Mouse (Mus musculus) liver (tissue): ENCODE measurements around the gene Gm49380.
A peak's percentile ranks its signal among the peaks of the same experiment; 100 is the strongest.

Experiments
- DNase-seq: peaks from one replicate; pipeline ENCODE4 v3.0.0-alpha.2; 2020; ENCODE audit warnings: mixed read lengths

The Gm49380 gene

DNA sequence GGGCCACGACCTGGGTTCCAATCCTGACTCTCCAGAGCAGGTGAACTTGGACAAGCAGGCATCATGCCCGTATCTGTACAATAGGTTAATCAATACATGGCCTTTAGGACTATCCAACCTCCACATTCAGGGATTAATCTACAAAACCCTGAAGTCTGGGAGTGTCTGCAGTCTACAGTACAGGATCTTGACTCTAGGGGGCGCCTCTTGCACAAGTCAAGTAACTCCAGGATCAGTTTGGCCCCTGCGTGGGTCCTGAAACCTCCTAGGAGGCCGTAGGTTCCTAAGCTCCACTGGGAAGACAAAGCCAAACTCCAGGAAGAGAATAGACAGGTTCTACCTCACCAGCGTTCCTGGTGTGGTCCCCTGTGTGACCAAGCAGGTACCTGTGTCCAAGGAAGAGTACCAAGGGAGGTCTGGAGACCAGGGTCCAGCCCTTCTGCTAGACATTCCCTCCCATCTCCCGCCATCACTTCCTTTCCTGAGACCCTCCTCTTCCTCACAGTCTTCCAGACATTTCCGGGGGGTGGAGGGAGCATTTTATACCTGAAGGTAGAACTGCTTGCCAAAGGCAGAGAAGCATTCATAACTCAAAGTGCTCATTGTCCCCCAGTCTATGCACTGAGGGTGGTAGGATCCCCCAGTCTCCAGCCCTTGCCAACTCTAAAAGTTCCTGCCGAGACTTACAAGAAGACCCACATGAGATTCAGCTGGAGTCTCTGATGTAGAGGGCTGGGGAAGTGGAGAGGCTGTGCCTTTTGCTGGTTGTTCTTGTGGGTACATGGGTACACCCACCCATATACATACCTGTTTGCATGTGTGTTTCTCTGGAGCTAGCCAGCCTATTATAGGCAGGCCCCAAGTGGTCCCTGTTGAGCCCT, 38.7 kb downstream of the Gm49380 start:
- peak; percentile 53 for DNase-seq

DNA sequence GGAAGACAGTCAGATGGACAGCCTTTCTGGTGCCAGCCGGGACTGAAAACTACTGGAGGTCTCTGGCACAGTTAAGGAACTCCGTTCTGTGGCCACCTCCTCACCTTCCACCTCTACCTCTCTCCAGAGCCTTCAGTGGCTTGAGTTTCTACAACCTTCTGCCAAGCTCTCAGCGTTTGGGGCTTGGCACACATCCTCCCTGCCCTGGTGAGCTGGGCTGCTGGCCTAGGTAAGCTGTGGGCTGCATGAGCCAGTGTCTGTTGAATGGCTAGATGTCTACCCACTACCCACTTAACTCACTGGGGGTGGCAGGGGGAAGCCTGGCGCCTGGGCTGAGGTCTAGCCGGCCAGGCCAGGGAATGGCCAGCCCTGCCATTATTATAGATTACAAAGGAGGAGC, 40.2 kb downstream of the Gm49380 start:
- DNase-seq = no peak

DNA sequence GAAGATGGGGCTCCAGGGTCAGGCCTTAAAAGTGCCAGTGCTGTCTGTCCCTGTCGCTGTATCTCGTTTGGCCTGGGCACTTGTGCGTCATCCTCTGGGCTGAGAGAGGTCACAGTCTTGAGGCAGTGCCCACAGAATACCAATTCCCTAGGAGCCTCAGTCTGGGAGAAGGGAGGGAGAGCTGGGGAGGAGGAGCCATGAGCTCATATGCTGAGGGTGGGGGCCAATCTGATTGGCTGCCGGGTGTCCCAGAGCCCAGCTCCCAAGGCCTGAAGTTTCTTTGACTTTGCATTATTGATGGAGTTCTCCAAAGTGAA, 40.7 kb downstream of the Gm49380 start:
- no peak for DNase-seq

DNA sequence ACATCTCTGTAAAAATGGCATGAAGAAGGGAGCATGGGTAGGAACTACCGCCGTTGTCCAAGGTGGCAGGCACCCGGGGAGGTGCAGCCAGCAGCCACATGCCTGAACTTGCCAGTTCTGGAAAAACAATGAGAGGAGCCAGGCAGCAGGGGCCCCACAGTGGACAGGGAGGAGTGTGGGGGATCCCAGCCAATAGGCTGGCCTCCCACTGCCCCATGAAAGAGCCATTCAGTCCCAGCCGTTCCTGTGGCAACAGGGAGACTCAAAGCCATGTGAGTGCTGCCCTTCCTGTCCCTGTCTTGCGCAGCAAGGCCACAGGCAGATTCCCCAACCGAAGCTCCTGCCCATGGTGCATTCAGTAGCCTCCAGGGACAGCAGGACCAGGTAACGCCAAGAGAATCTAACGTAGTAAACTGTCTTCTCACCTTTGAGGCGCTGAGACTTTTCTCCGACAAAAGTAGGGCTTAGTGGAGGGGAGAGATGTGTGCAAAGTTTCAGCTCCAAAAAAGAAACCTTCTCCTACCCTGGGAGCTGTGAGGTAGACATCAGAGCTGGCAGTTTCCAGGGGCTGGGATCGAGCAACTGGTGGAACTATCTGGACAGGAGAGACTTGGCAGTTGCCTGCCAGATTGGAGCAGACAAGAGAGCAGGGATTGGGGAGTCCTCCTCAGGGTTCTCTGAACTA, 41.2 kb downstream of the Gm49380 start:
- DNase-seq = no peak

DNA sequence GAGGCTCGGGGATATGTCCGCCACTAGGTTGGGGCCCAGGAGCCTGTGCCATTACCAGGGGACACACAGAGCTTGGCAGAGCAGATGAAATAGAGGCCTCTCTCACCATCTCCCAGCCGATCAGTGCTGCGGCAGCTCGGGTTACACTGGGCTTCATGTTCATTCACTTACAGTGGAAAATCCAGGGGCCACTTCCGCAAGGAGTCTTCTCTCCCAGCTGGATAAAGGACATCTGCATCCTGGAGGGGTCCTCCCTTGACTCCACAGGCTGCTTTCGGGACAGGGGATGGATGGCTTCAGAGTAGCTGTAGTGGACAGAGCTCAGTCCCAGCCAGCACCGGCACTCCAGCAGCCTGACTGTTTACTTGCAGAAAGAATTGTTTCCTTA, 42.5 kb downstream of the Gm49380 start:
- no peak for DNase-seq

DNA sequence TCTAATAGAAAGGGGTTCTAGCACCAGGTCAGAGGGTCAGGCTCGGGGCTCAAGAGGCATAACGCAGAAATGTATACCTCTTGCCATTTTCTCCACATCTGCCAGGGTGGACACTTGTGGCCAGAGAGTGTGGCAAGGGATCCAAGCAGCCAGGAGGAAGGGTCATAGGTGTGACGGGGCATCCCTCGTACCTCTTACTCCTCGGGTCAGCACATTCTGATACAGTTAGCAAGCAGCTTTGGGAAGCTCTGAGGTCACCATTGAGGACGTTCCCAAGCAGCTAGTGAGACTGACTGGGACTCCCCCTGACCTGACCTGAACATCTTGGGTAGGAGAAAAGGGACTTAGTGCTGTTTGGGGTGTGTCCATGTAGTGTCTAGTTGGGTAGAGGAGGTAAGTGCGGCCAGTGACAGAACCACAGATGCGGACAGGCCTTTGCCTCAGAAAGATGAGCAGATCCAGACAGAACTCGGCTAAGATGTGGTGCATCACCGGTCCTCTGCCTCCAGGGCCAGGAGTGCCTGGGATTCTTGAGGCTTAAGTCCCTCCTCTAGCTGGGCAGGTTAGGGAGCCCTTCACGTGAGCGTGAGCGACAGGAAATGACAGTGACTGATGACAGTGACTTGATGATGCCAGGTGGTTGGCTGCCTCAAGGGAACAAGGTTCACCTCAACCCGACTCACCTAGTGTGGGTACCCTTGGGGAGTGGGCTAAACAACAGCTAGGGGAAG, 43.0 kb downstream of the Gm49380 start:
- DNase-seq = no peak

DNA sequence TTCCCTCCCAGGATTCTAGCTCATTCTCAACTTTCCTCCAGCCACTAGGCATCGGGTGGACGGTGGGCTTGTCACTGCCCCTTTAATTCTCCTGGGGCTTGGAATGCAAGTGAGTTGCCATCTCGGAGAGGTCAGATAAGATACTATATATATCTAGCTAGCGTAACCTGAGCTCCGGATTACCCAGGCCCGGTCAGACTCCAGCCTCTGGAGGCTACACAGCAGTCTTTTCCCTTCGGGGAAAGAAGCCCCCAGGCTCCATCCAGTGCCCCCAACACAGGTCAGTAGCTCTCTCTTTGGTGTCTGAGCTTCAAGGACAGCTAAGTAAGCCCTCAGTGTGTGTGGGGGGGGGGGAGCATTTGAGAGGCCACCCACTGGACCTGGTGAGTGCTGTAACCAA, 44.0 kb downstream of the Gm49380 start:
- no peak for DNase-seq

DNA sequence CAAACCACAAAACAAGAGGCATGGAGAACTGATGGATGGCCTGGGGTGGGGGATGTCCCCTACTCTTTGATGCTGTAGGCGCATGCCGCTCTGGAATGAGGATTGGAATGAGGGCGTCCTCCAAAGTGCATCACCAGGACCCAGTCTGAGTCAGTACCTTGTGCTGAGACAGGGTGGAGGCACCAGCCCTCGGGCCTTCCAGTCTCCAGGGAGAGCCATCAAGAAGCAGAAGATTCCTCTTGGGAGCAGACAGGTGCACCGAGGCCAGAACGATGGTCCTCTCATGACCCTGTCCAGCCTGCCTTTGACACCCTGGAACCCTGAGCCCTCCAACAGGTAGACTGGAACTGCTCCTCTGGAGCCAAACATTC, 45.4 kb downstream of the Gm49380 start:
- no peak for DNase-seq

DNA sequence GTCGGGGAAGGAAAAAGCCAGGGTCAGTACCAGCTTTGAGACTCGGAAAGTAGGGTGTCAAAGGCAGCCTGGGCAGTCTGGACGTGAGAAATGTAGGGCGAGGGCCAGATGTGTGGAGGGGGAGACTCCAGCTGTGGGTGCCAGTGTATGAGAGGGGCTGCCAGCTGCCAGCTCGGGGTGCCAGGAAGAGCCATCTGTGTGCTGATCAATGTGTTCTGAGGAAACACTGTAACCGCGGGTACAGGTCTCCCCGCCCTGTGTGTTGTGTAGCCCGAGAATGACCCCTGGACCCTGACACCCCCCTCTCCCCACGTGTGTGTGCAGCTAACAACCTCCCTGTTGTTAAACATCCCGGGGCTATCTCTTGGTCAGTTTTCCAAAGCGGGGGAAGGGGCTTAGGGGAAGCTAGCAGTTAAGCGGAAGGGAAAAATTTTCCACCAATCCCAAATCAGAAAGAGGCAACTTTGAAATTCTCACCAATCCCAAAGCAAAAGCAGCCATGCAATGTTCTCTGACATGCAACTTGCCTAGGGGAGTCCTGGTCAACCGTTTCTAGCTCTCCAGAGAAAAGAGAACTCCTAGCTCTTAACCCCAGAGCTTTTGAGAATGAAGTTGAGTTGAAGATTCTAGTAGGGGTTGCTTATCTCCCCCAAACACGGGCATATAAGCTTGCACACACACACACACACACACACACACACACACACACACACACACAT, 45.9 kb downstream of the Gm49380 start:
- DNase-seq = no peak

DNA sequence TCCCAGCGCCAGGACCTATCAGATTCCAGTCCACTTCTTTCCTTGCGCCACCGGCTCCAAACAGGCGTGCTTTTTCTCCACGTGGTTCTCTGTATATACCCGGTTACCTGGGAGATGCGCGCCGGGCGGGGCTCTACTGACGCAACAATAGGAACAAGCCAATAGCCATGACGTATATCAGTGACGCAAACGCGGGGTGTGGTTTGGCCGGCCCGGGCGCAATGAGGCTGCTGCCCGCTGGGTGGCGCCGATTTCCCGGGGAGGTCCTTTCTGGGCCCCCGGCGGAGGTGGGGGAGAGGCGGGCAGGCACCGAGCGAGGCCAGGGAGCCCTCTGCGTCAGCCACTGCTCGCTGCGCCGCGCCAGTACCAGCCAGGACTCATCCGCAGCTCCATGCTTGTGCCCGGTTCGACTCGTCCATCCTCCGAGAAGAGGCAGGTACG, 46.5 kb downstream of the Gm49380 start, which contains the start of gene Usp2:
Gene Usp2 (plus strand): TSS at position 237 of the 441 bp plus-strand sequence.
- DNase-seq = peak; percentile 95

DNA sequence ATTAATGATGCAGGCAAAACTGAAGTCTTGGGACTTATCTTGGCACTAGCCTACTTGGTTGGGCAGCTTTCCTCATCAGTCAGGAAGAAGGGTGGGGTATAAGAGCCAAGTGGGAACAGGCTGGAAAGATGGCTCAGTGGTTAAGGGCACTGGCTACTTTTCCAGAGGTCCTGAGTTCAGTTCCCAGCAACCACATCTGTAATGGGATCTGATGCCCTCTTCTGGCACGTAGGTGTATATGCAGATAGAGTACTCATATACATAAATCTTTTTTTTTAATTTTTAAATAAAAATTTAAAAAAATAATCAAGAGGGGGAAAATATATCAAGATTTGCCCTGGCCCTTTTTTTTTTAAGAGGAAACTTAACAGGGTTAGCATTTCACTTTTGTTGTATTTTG, 48.1 kb downstream of the Gm49380 start:
- DNase-seq = no peak

DNA sequence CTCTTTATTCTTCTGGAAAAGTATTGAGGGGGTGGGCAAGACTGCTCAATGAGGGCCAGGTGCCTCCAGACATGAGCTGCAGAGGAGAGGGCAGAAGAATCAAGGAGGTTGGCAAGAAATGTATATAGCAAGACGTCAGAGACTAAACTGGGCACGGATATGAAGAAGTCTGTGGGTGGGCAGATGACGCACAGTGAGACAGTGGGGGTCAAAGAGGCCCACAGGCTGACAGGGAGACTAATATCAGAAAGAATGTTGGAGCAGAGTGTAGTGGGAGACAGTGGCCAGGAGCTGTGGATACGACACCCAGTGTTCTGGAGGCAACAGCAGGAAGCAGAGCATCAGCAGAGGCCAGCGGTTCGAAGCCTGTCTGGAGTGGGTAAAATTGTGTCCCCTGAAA, 54.7 kb downstream of the Gm49380 start:
- DNase-seq = no peak

DNA sequence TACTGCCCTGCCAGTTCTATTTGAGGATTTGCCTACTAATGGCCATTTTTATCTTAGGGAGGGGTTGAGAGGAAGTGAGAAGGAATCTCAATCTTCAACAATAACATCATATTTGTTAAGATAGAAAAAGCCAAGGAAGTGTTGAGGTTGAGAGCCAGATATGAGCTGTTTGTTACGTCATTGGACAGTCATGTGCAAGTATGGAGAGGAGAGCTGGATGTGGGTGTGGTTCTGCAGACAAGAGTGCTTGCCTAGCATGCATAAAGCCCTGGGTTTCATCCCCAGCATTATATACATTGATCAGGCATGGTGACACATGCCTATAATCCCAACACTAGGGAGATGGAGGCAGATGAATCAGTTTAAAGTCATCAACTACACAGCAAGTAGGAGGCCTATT, 59.4 kb downstream of the Gm49380 start:
- no peak for DNase-seq

DNA sequence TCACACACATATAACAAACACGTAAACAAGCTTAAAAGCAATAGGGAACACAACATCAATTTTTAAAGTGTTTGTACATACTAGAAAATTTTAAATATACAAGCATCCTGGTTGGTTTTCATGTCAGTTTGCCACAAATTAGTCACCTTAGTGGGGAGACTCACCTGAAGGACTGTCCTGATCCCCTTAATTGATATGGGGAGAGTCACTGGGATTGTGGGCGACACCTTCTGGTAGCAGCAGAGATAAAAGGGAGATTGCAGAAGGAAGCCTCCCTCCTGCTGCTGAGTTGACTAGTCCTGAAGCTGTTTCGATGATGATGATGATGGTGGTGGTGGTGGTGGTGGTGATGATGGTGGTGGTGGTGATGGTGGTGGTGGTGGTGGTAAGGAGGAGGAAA, 60.4 kb downstream of the Gm49380 start:
- DNase-seq = no peak

DNA sequence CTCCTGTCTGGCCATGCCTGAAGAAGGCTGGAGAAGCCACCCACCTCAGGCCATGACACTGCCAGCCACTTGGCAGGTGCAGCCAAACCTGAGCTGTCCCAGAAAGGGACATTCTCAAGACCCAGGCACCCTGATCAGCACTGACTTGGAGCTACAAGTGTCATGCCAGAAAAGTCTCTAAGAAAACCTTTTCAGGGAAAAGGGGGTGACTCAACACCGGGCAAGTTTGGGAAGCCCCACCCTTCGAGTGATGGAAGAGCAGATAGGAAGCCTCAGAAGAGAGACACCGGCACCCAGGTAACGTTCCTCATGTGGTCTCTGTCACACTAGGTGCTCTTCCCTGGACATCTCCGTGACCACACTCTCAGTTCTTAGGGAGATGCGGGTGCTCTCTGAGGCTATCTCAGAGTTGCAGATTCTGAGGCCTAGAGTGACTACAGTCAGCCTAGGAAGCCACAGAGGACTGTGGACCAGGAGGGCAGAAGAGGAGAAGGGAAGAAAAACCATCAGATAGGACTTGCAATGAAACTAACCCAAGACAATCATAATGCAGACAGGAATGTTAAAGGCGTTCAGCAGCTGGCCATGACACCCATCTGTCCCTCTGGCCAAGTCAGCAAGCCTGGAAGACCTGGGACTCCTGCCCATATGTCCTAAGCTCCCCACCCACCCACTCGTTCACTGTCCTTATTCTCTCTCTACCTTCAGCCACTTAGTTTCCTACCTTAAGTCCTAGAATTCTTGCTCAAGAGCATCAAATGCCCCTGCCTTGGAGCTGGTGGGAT, 63.7 kb downstream of the Gm49380 start:
- DNase-seq = no peak

DNA sequence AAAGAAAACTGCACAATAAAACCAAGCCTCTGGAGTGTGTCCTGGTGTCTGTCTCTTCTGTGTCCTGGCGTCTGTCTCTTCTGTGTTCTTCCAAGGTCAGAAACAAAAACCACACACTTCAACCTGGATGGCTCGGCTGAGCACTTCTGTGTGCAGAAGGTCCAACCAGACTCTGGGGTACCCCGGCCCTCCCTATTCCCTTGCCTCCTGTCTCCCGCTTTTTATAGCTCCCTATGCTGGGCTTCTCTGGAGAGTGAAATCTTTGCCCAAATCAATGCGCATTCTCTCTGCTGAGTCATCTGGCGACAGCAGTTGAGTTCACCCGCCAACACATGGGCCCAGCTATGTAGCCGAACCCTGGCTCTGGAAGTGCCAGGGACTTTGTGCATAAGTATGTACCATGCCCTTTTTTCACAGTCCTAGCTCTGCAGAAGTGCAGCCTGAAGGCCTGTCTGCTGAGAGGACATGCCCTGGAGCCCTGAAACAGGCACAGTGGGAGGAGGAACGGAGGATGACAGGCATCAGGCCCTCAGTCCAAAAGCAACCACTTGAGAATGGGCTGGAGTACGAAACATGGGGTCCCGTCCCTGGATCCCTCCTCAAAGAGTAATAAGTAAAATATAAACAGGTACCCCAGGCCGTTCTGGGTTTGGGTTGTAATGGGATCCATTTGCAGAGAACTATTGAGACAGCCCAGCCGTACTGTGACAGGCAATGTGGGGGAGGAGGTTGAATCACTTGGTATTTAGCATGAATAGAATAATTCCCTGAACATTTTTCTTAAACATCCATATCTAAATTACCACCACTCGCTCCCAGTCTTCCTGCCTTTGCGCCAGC, 64.5 kb downstream of the Gm49380 start:
- DNase-seq = no peak

DNA sequence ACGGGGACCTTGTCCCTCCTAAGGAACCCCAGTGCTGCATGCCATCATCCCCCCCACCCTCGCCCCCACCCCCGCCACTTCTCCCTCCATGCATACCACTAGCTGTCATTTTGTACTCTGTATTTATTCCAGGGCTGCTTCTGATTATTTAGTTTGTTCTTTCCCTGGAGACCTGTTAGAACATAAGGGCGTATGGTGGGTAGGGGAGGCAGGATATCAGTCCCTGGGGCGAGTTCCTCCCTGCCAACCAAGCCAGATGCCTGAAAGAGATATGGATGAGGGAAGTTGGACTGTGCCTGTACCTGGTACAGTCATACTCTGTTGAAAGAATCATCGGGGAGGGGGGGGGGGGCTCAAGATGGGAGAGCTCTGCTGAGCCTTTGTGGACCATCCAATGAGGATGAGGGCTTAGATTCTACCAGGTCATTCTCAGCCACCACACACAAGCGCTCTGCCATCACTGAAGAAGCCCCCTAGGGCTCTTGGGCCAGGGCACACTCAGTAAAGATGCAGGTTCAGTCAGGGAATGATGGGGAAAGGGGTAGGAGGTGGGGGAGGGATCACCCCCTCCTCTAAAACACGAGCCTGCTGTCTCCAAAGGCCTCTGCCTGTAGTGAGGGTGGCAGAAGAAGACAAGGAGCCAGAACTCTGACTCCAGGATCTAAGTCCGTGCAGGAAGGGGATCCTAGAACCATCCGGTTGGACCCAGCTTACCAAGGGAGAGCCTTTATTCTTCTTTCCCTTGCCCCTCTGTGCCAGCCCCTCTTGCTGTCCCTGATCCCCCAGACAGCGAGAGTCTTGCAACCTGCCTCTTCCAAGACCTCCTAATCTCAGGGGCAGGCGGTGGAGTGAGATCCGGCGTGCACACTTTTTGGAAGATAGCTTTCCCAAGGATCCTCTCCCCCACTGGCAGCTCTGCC, 65.5 kb downstream of the Gm49380 start:
- no peak for DNase-seq

DNA sequence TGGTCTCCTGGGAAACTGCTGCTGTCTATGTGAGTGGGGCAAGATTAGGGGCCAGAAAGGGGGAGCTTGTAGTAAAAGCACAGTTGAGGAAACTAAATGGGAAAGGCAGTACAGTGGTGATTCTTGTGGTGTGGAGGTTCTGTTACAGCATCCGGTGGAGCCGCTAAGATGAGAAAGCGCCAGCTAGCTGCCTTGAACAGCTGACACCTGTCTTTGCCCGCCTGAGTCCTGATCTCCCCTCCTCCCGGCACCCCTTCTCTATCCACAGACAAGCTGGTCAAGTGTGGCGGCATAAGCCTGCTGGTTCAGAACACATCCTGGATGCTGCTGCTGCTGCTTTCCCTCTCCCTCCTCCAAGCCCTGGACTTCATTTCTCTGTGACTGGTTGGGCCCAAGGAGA, 66.2 kb downstream of the Gm49380 start:
- no peak for DNase-seq

DNA sequence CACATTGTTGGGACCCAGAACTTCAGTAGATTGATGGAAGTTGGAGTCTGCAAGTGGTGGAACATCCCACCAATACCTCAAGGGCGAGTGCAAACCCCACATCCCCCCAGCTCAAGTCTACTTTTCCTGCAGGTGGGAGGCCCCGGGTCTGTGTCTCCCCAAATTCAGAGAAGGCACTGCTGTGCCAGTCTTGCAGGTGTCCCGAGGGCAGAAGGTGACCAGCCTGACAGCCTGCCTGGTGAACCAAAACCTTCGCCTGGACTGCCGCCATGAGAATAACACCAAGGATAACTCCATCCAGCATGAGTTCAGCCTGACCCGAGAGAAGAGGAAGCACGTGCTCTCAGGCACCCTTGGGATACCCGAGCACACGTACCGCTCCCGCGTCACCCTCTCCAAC, 66.9 kb downstream of the Gm49380 start:
- DNase-seq = no peak

DNA sequence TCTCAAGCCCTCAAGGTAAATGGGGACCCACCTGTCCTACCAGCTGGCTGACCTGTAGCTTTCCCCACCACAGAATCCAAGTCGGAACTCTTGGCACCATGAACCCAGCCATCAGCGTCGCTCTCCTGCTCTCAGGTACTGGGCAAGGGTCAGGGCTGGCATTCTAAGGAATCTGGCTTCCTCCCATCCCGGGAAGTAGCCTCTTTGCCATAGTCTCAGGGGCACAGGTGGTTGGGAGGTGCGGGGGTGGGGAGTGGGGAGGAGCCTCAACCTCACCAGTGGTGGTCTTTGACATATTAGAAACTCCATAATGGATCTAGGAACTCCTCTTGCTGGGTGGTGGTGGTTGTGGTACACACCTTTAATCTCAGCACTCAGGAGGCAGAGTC, 67.4 kb downstream of the Gm49380 start:
- no peak for DNase-seq
